8 mouse cellular contexts compared by ENCODE assay signal in genomic region chr19:53310771-53311523, GRCm38 (mm10). TPM values are rescaled to one million over a fixed set of nuclear protein-coding genes. Genes with fewer than 3 reads are reported as not detected.
DNase-seq lines count a peak whose midpoint lies in the region; ATAC-seq lines count a peak whose summit lies in the region.

No protein-coding gene starts in this region.

- peak overlapping the region; percentile 89 for H3K9ac ChIP-seq in forebrain, embryonic 11.5 days (ENCODE audit: low read length)
- H3K9ac ChIP-seq in hindbrain, embryonic 12.5 days, result peak overlapping the region; percentile 80

- peak; percentile 70 for DNase-seq in cerebellum, adult 11-12 months
- no peak for DNase-seq in cerebellum, adult 11 months
- peak; percentile 20 to 46 for DNase-seq in adrenal gland, postnatal 4 days (ENCODE audit: low spot score in 2 of 2)
- peak; percentile 81 for DNase-seq in forebrain, embryonic 11.5 days (ENCODE audit: low spot score)
- peak; percentile 81 for DNase-seq in liver
- DNase-seq in neural tube, embryonic 10.5 days (ENCODE audit: extremely low spot score, low spot score), result peak; percentile 68
- DNase-seq in testis, postnatal 10 days (ENCODE audit: low spot score), result peak; percentile 70

- ATAC-seq in forebrain, embryonic 11.5 days (replicated peaks; ENCODE audit: low FRiP score), result no peak
- no peak for ATAC-seq in hindbrain, embryonic 12.5 days (ENCODE audit: low FRiP score)

- H3K4me2 ChIP-seq in forebrain, embryonic 11.5 days (ENCODE audit: low read depth, low read length, severe bottlenecking), result peak overlapping the region; percentile 98
- H3K4me2 ChIP-seq in hindbrain, embryonic 12.5 days (replicated peaks), result peak overlapping the region; percentile 89

- H3K36me3 ChIP-seq in forebrain, embryonic 11.5 days (ENCODE audit: control insufficient read depth, insufficient read depth, low read length), result no peaks in the 10 kb centered on the region
- no peaks in the 10 kb centered on the region for H3K36me3 ChIP-seq in hindbrain, embryonic 12.5 days

- no peaks in the 10 kb centered on the region for H3K9me3 ChIP-seq in forebrain, embryonic 11.5 days (ENCODE audit: control insufficient read depth, low read length)
- H3K9me3 ChIP-seq in hindbrain, embryonic 12.5 days (replicated peaks), result no peaks in the 10 kb centered on the region

- H3K4me1 ChIP-seq in forebrain, embryonic 11.5 days (replicated peaks; ENCODE audit: control insufficient read depth, insufficient read depth, low read length), result peaks cover 19% of the 10 kb centered on the region; the same call in 1 of the 2 replicates
- H3K4me1 ChIP-seq in hindbrain, embryonic 12.5 days, result peaks cover 30% of the 10 kb centered on the region

- no peaks in the 10 kb centered on the region for H3K27me3 ChIP-seq in forebrain, embryonic 11.5 days (ENCODE audit: control insufficient read depth, insufficient read depth, low read length)
- no peaks in the 10 kb centered on the region for H3K27me3 ChIP-seq in hindbrain, embryonic 12.5 days

- WGBS in forebrain, embryonic 11.5 days, result under 1% methylated on average over 47 of the region's 48 CpGs
- 0% methylated on average over 40 of the region's 48 CpGs for WGBS in hindbrain, embryonic 12.5 days

- peak overlapping the region; percentile 91 for H3K27ac ChIP-seq in forebrain, embryonic 11.5 days (ENCODE audit: low read depth, low read length)
- peak overlapping the region; percentile 97 for H3K27ac ChIP-seq in hindbrain, embryonic 12.5 days

- H3K4me3 ChIP-seq in forebrain, embryonic 11.5 days (ENCODE audit: low read depth, low read length), result peak overlapping the region; percentile 95
- H3K4me3 ChIP-seq in hindbrain, embryonic 12.5 days, result peak overlapping the region; percentile 95

RNA-seq across cellular contexts. Expression of gene Mxi1, which starts 0.6 kb away (rescaled TPM):
- total RNA-seq in adrenal gland, postnatal 4 days (2021), result 10 to 100 TPM; 38.1 to 40.5 TPM
- polyA plus RNA-seq in forebrain, embryonic 11.5 days (2014; fragmentation: Nextera tagmentation; extraction: Ambion mirVana), result 49.8 TPM in 2 replicates
- 76.2 and 78.4 TPM in 2 replicates for polyA plus RNA-seq in hindbrain, embryonic 12.5 days (2016; fragmentation: Nextera tagmentation; extraction: Ambion mirVana)
